Mouse (Mus musculus) thymus, postnatal 4 days (tissue): ENCODE measurements at regions not wholly inside any gene's neighbourhood (a gene's known extent, or its start where the extent isn't known, plus 50 kb on each side); places are given as distances from the start of the nearest gene placed in this dataset.

Experiments used
- DNase-seq: peaks from one replicate; pipeline ENCODE4 v3.0.0; 2021

- DNase-seq, result no peak
Observed at GRCm38 (mm10) chr9:61301070-61301469, 71.1 kb upstream of the Tle3 start.

- no peak for DNase-seq
Observed at GRCm38 (mm10) chr9:61302724-61303123, 69.4 kb upstream of the Tle3 start.

GRCm38 (mm10) chr9:61306306-61306705 lies 65.9 kb upstream of the Tle3 start:
- DNase-seq, result no peak

GRCm38 (mm10) chr9:61309096-61309495 lies 63.1 kb upstream of the Tle3 start:
- no peak for DNase-seq

GRCm38 (mm10) chr9:61309768-61310493 lies 62.2 kb upstream of the Tle3 start:
- DNase-seq, result no peak

GRCm38 (mm10) chr9:61310574-61310973 lies 61.6 kb upstream of the Tle3 start:
- DNase-seq, result no peak

- DNase-seq, result no peak
Observed at GRCm38 (mm10) chr9:61311604-61312003, 60.6 kb upstream of the Tle3 start.

- no peak for DNase-seq
Observed at GRCm38 (mm10) chr9:61314630-61315179, 57.5 kb upstream of the Tle3 start.

GRCm38 (mm10) chr9:61315371-61316298 lies 56.5 kb upstream of the Tle3 start:
- no peak for DNase-seq

GRCm38 (mm10) chr9:61316442-61316841 lies 55.7 kb upstream of the Tle3 start:
- DNase-seq, result no peak

- DNase-seq, result no peak
Observed at GRCm38 (mm10) chr9:61319721-61320120, 52.4 kb upstream of the Tle3 start.

- DNase-seq, result no peak
Observed at GRCm38 (mm10) chr9:61321314-61321713, 50.9 kb upstream of the Tle3 start.

- no peak for DNase-seq
Observed at GRCm38 (mm10) chr9:61321825-61322224, 50.3 kb upstream of the Tle3 start.

- peak; percentile 62 for DNase-seq
Observed at GRCm38 (mm10) chr9:61322333-61322732, 49.8 kb upstream of the Tle3 start.
